Mouse (Mus musculus) heart, postnatal 25 days (tissue): ENCODE measurements at regions not wholly inside any gene's neighbourhood (a gene's known extent, or its start where the extent isn't known, plus 50 kb on each side); places are given as distances from the start of the nearest gene placed in this dataset.
A peak's percentile ranks its signal among the peaks of the same experiment; 100 is the strongest.
"Not testable (repeated sequence)": the region's sequence is repeated elsewhere in the genome, so short reads cannot be mapped to it uniquely, and the experiment has no call there.

ENCODE experiments used
- DNase-seq: peaks from one replicate; pipeline ENCODE4 v3.0.0; 2022; ENCODE audit warnings: low spot score
- intact Hi-C: fragments of 180-260 bp; cut with DNase I; formaldehyde crosslinking; loops from one replicate; pipeline ENCODE4 v1.15.1; 2025

GRCm38 (mm10) chr12:45287759-45288158 lies 213.2 kb upstream of the Stxbp6 start:
- intact Hi-C loops: no loop called here
- DNase-seq: no peak

- intact Hi-C loops: no loop called here
- DNase-seq: no peak
These were observed 181.8 kb upstream of the Stxbp6 start for GRCm38 (mm10) chr12:45256309-45256708.

- DNase-seq: no peak
- intact Hi-C loops: no loop called here
These were observed 136.6 kb upstream of the Stxbp6 start for GRCm38 (mm10) chr12:45211131-45211530.

- DNase-seq: no peak
- intact Hi-C loops: no loop called here
These were observed 120.9 kb upstream of the Stxbp6 start for GRCm38 (mm10) chr12:45195304-45195920.

- no peak for DNase-seq
- intact Hi-C loops: loop anchor here (5.0 kb wide), 1 partner anchor 585 kb away; no protein-coding TSS in a partner anchor
These were observed 112.6 kb upstream of the Stxbp6 start for GRCm38 (mm10) chr12:45187149-45187548.

GRCm38 (mm10) chr12:45184510-45184909 lies 110.0 kb upstream of the Stxbp6 start:
- intact Hi-C loops: no loop called here
- DNase-seq: no peak

GRCm38 (mm10) chr12:45177454-45177853 lies 102.9 kb upstream of the Stxbp6 start:
- intact Hi-C loops: no loop called here
- DNase-seq: no peak

- intact Hi-C loops, DNase-seq: not testable (repeated sequence)
These were observed 100.8 kb upstream of the Stxbp6 start for GRCm38 (mm10) chr12:45175259-45175658.

GRCm38 (mm10) chr12:45171927-45172642 lies 97.6 kb upstream of the Stxbp6 start:
- DNase-seq: peak; percentile 16
- intact Hi-C loops: loop anchor here (1.0 to 5.0 kb wide), 2 partner anchors 324 to 570 kb away; no protein-coding TSS in a partner anchor

- intact Hi-C loops: loop anchor here (5.0 to 10.0 kb wide), 4 partner anchors 90 to 435 kb away; partner anchors contain the start of gene Stxbp6
- no peak for DNase-seq
These were observed 87.5 kb upstream of the Stxbp6 start for GRCm38 (mm10) chr12:45162011-45162410.

GRCm38 (mm10) chr12:45161581-45161980 lies 87.1 kb upstream of the Stxbp6 start:
- DNase-seq: not testable (repeated sequence)
- intact Hi-C loops: loop anchor here (2.0 to 10.0 kb wide), 5 partner anchors 89 to 434 kb away; partner anchors contain the start of gene Stxbp6

GRCm38 (mm10) chr12:45158986-45159385 lies 84.5 kb upstream of the Stxbp6 start:
- intact Hi-C loops: no loop called here

GRCm38 (mm10) chr12:45137438-45138018 lies 63.0 kb upstream of the Stxbp6 start:
- intact Hi-C loops: no loop called here
- no peak for DNase-seq

More at GRCm38 (mm10) chr12:45158986-45159385, 84.5 kb upstream of the Stxbp6 start:
- no peak for DNase-seq

GRCm38 (mm10) chr12:45133415-45133814 lies 58.9 kb upstream of the Stxbp6 start:
- intact Hi-C loops: no loop called here

GRCm38 (mm10) chr12:45131139-45131538 lies 56.6 kb upstream of the Stxbp6 start:
- intact Hi-C loops: no loop called here

More at GRCm38 (mm10) chr12:45133415-45133814, 58.9 kb upstream of the Stxbp6 start:
- no peak for DNase-seq

GRCm38 (mm10) chr12:45125866-45126265 lies 51.4 kb upstream of the Stxbp6 start:
- DNase-seq: no peak
- intact Hi-C loops: no loop called here

More at GRCm38 (mm10) chr12:45131139-45131538, 56.6 kb upstream of the Stxbp6 start:
- no peak for DNase-seq
